Mouse (Mus musculus) hindbrain, postnatal 0 days (tissue): ENCODE measurements at regions not wholly inside any gene's neighbourhood (a gene's known extent, or its start where the extent isn't known, plus 50 kb on each side); places are given as distances from the start of the nearest gene placed in this dataset.

Source experiments
- ATAC-seq: fragments of 200-750 bp; cut with Nextera tagmentation; 2 replicates; pipeline ENCODE4 v1.8.0; 2017; ENCODE audit warnings: mild to moderate bottlenecking, moderate TSS enrichment, moderate library complexity
- DNase-seq: peaks from one replicate; pipeline ENCODE4 v3.0.0-alpha.2; 2015; ENCODE audit warnings: low spot score
- H3K27ac ChIP-seq: fragments of 300-500 bp; sonication (generic); 2 replicates; pipeline ENCODE4 v1.5.1; 2014; ENCODE audit warnings: mild to moderate bottlenecking
- H3K27me3 ChIP-seq: fragments of 300-500 bp; sonication (generic); 2 replicates; pipeline ENCODE4 v1.6.1; 2014; ENCODE audit warnings: low read length, mixed read lengths; ENCODE audit not compliant: insufficient read depth
- H3K36me3 ChIP-seq: fragments of 300-500 bp; sonication (generic); 2 replicates; pipeline ENCODE4 v1.6.1; 2014; ENCODE audit warnings: low read length, mixed read lengths; ENCODE audit not compliant: insufficient read depth
- H3K4me1 ChIP-seq: fragments of 300-500 bp; sonication (generic); 2 replicates; pipeline ENCODE4 v1.6.1; 2014; ENCODE audit warnings: antibody characterized with exemption, low read length, mixed read lengths; ENCODE audit not compliant: insufficient read depth
- H3K4me2 ChIP-seq: fragments of 300-500 bp; sonication (generic); 2 replicates; pipeline ENCODE4 v1.6.1; 2014; ENCODE audit warnings: low read depth, mild to moderate bottlenecking, low read length, moderate library complexity, mixed read lengths
- H3K4me3 ChIP-seq: fragments of 300-500 bp; sonication (generic); 2 replicates; pipeline ENCODE4 v1.5.1; 2014; ENCODE audit warnings: low read length
- H3K9ac ChIP-seq: fragments of 300-500 bp; sonication (generic); replicated peaks from 2 replicates; pipeline ENCODE4 v1.6.1; 2014; ENCODE audit warnings: mild to moderate bottlenecking, low read length, moderate library complexity, mixed read lengths
- H3K9me3 ChIP-seq: fragments of 300-500 bp; sonication (generic); 2 replicates; pipeline ENCODE4 v1.6.1; 2016; ENCODE audit warnings: low read length, mixed read lengths
- CTCF ChIP-seq: IDR thresholded peaks from 2 replicates; pipeline ENCODE4 v1.5.1; 2016; ENCODE audit warnings: antibody characterized with exemption, control low read depth, low read depth
- WGBS: fragments of 180-500 bp; shearing (Covaris S2); extraction: QIAGEN DNeasy Blood & Tissue Kit; methylation state at CpG from one replicate; pipeline ENCODE4 v1.1.7; 2014; 5-methylcytosine and 5-hydroxymethylcytosine counted together

DNA sequence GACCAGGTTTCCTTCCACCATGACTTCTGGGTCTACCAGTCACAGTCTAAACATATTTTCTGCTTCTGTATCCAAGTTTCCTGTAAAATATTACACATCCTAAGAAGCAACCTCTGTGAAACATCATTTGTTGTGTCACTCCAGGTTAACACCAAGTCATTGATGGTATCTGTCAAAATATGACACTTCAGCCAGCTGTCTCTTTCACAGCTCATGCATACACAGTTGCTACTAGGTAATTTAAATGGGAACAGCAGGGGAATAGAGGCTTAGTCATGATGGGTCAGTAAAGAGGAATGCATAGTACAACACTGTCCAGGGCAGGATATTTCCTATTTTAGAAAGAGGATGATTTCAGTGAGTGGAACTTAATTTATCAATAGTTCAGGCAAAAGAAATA lies 589.6 kb upstream of the Atp2b1 start:
- Histone ChIP-seq H3K27ac (no peak overlapping the region), H3K4me3 (no peak overlapping the region), H3K9ac (no peak overlapping the region), H3K36me3 (no peaks in the 10 kb centered on the region), H3K9me3 (no peaks in the 10 kb centered on the region), H3K4me1 (no peaks in the 10 kb centered on the region), H3K4me2 (no peak overlapping the region), H3K27me3 (no peaks in the 10 kb centered on the region)
- no peak for TF ChIP-seq CTCF
- ATAC-seq (no peak), DNase-seq (no peak)

DNA sequence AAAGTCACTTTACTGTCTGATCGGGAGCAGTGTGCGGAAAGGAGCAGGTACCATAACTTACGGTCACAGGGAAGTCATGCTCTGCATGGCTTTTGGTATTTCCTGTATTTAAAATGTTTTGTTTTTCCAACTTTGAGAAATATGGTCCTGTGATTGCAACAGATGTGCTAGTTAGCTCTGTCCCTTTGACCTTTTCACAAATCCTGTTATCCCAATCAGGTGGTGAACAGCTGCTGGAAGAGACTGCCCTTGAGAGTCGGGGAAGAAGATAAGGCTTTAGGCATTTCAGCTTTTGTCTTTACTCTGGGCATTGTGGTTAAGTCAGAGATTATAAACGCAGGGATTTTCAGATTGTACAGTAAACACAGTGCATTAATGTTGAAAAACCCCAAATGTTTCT lies 588.5 kb upstream of the Atp2b1 start:
- Histone ChIP-seq H3K4me3 (no peak overlapping the region), H3K9me3 (no peaks in the 10 kb centered on the region), H3K36me3 (no peaks in the 10 kb centered on the region), H3K4me2 (no peak overlapping the region), H3K27me3 (no peaks in the 10 kb centered on the region), H3K9ac (no peak overlapping the region), H3K4me1 (no peaks in the 10 kb centered on the region), H3K27ac (no peak overlapping the region)
- 82% methylated on average over 5 of the region's 5 CpGs for WGBS
- no peak for TF ChIP-seq CTCF
- no peak for DNase-seq
- ATAC-seq, result no peak

DNA sequence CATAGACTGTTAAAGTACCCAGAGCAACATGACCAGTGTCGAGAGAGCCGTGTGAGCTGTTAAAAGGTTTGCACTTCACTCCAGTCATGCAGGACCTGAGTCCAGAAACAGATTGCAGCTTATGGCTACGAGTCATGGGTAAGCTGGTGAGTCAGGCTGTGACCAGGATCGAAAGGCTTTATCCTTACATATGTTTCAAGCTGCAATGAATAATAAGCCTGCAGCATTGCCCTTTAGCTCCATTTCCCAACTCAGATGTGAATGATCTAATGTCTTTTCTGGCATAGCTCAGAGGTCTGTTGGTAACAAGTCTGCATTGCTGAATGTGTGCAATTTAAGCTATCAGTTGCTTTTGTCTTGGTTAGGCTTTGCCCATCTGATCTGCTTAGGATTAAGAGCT lies 581.5 kb upstream of the Atp2b1 start:
- H3K27ac ChIP-seq, result no peak overlapping the region
- H3K36me3 ChIP-seq, result no peaks in the 10 kb centered on the region
- WGBS, result 60% methylated on average over 4 of the region's 4 CpGs
- H3K9ac ChIP-seq, result no peak overlapping the region
- no peak for TF ChIP-seq CTCF
- no peak overlapping the region for H3K4me3 ChIP-seq
- H3K27me3 ChIP-seq, result no peaks in the 10 kb centered on the region
- H3K9me3 ChIP-seq, result no peaks in the 10 kb centered on the region
- H3K4me2 ChIP-seq, result no peak overlapping the region
- DNase-seq (peak; percentile 3), ATAC-seq (no peak)
- no peaks in the 10 kb centered on the region for H3K4me1 ChIP-seq

DNA sequence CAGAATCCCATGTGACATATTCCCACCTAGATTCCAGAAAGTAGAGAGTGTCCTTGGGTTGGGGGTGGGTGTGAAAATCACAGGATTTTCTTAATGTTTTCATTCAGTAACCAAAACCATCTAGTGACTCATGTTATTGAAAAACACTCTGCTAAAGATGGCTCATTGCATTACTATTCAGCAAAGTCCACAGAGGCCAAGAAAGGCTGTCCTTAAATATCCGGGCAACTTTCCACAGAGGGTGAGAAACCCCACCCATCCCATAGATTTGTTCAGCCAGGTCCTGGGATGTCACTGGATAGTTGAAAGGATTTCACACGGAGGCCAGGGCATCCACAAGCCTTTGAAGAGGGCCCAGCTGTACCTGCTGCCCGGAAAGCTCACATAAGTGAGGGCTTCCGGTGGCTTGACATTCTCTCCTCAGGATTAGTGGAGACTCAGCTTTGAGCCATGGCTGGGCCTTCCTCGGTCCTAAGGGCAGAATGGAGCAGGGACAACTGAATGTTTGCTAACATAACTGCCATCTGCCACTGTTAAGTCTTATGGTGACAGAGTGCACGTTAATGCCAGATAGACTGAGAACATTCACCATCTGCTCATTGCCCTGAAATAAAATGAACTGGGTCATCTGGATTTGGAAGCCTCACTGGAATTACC lies 580.7 kb upstream of the Atp2b1 start:
- Histone ChIP-seq H3K4me2 (no peak overlapping the region), H3K9me3 (no peaks in the 10 kb centered on the region)
- WGBS, result 58% methylated on average over 6 of the region's 6 CpGs

DNA sequence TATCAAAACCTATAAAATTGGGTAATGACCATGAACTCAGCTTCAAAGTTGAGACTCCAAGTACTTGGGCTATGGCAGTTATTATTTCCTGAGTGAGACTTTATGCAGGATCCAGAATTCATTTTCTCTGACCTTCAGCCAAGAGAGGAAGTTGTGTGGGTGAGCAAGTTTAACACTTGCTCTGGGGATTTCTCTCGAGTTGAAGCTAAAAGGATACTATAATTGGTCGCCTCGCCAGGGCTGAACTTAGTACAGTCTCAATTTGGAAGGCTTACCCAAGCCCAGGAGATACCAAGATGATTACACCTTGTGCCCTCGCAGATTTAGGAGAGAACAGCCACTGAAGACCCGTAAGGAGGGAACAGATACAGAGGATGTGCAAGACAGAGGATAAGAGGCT lies 570.4 kb upstream of the Atp2b1 start:
- 83% methylated on average over 5 of the region's 5 CpGs for WGBS
- Histone ChIP-seq H3K27me3 (no peaks in the 10 kb centered on the region), H3K4me3 (no peak overlapping the region), H3K36me3 (no peaks in the 10 kb centered on the region), H3K4me2 (no peak overlapping the region), H3K4me1 (no peaks in the 10 kb centered on the region), H3K9me3 (no peaks in the 10 kb centered on the region), H3K27ac (no peak overlapping the region), H3K9ac (no peak overlapping the region)
- TF ChIP-seq CTCF, result no peak
- no peak for ATAC-seq
- DNase-seq, result no peak

More for the DNA sequence above, 580.7 kb upstream of the Atp2b1 start:
- Histone ChIP-seq H3K4me3 (no peak overlapping the region), H3K36me3 (no peaks in the 10 kb centered on the region), H3K9ac (no peak overlapping the region), H3K27me3 (no peaks in the 10 kb centered on the region), H3K4me1 (no peaks in the 10 kb centered on the region), H3K27ac (no peak overlapping the region)
- ATAC-seq, result peak; percentile 71
- no peak for TF ChIP-seq CTCF
- DNase-seq, result peak; percentile 20

DNA sequence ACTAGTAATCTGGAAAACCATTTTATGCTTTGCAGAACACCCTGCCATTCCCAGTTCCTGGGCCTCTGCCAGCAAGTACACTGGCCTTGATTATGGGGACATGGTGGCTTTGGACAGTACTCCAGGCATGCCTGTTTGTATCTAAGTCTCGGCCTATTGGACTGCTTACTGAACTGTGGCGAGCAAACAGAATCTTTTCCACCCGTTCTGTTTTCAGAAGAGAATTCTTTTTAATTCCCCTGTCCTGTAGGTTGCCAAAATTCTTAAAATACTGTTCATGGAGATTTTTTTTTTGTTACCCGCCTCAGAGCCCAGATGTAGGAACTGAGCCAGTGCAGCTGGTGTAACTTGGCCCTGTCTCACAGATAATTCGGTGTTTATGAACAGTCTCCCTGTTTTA lies 564.7 kb upstream of the Atp2b1 start:
- no peaks in the 10 kb centered on the region for H3K27me3 ChIP-seq
- H3K36me3 ChIP-seq, result no peaks in the 10 kb centered on the region
- 39% methylated on average over 5 of the region's 5 CpGs for WGBS
- H3K4me2 ChIP-seq, result no peak overlapping the region
- ATAC-seq (0 out of 2 replicates have a peak, but pooled peaks have one; percentile 32), DNase-seq (peak; percentile 51)
- no peak for TF ChIP-seq CTCF
- H3K27ac ChIP-seq, result no peak overlapping the region
- no peaks in the 10 kb centered on the region for H3K9me3 ChIP-seq
- H3K9ac ChIP-seq, result no peak overlapping the region
- no peak overlapping the region for H3K4me3 ChIP-seq
- no peaks in the 10 kb centered on the region for H3K4me1 ChIP-seq

DNA sequence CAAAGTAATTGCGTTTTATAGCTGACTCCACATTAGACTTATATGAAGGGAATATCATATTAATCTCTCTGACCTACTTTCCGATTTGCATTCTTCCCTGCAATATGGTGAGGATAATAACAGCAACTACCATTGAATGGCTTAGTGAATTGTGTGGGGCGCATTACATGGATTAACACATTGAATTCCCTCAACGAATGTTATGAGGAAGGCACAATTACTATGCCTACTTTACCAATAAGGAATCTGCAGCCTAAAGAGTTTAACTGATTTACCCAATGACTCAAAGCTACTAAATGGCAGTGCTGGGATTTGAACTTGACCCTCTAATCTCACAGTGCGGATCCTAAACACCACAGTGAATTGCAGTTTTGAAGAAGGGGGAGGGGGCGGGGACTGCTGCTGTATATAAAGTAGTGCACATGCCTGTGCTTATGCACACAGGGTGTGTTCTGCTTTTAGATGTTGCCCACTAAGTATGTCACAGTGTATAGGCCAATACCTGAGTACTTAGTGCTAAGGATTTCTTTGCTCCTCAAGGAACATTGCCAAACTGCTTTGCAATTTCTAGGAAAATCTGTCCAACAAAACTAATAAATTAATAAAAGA lies 563.8 kb upstream of the Atp2b1 start:
- peak; percentile 17 for DNase-seq
- ATAC-seq, result peak; percentile 64
- no peak overlapping the region for H3K9ac ChIP-seq
- no peak overlapping the region for H3K27ac ChIP-seq
- TF ChIP-seq CTCF, result no peak
- WGBS, result 78% methylated on average over 6 of the region's 6 CpGs
- H3K27me3 ChIP-seq, result no peaks in the 10 kb centered on the region
- no peaks in the 10 kb centered on the region for H3K9me3 ChIP-seq
- no peak overlapping the region for H3K4me2 ChIP-seq
- H3K36me3 ChIP-seq, result no peaks in the 10 kb centered on the region
- no peaks in the 10 kb centered on the region for H3K4me1 ChIP-seq
- no peak overlapping the region for H3K4me3 ChIP-seq
